Mouse (Mus musculus) forebrain, embryonic 14.5 days (tissue): ENCODE data around the gene 2010315B03Rik. TPM values are rescaled to one million over a fixed set of nuclear protein-coding genes. Genes with fewer than 3 reads are reported as not detected.
"Not testable (repeated sequence)": the region's sequence is repeated elsewhere in the genome, so short reads cannot be mapped to it uniquely, and the experiment has no call there.

Experiments used
- ATAC-seq: fragments of 200-750 bp; cut with Nextera tagmentation; 2 replicates; pipeline ENCODE4 v1.8.0; 2017; ENCODE audit warnings: mild to moderate bottlenecking, moderate library complexity
- DNase-seq: peaks from one replicate; pipeline ENCODE4 v3.0.0-alpha.2; 2015; ENCODE audit warnings: low spot score
- H3K27ac ChIP-seq: fragments of 300-500 bp; sonication (generic); 2 replicates; pipeline ENCODE4 v1.5.1; 2014; ENCODE audit warnings: low read depth, mild to moderate bottlenecking, control low read depth, low read length, moderate library complexity
- H3K27me3 ChIP-seq: fragments of 300-500 bp; sonication (generic); replicated peaks from 2 replicates; pipeline ENCODE4 v1.6.1; 2014; ENCODE audit warnings: low read length, control low read depth, mixed read lengths; ENCODE audit not compliant: control insufficient read depth, insufficient read depth
- H3K36me3 ChIP-seq: fragments of 300-500 bp; sonication (generic); 2 replicates; pipeline ENCODE4 v1.6.1; 2014; ENCODE audit warnings: low read length, control low read depth; ENCODE audit not compliant: control insufficient read depth, insufficient read depth
- H3K4me1 ChIP-seq: fragments of 300-500 bp; sonication (generic); 2 replicates; pipeline ENCODE4 v1.6.1; 2014; ENCODE audit warnings: antibody characterized with exemption, low read length, control low read depth; ENCODE audit not compliant: control insufficient read depth, insufficient read depth
- H3K4me2 ChIP-seq: fragments of 300-500 bp; sonication (generic); 2 replicates; pipeline ENCODE4 v1.6.1; 2014; ENCODE audit warnings: mild to moderate bottlenecking, control low read depth, low read length
- H3K4me3 ChIP-seq: fragments of 300-500 bp; sonication (generic); 2 replicates; pipeline ENCODE4 v1.5.1; 2014; ENCODE audit warnings: low read depth, low read length, control low read depth
- H3K9ac ChIP-seq: fragments of 300-500 bp; sonication (generic); 2 replicates; pipeline ENCODE4 v1.6.1; 2014; ENCODE audit warnings: mild to moderate bottlenecking, low read length, control low read depth, moderate library complexity
- H3K9me3 ChIP-seq: fragments of 300-500 bp; sonication (generic); replicated peaks from 2 replicates; pipeline ENCODE4 v1.6.1; 2016; ENCODE audit warnings: low read length, control low read depth, mixed read lengths; ENCODE audit not compliant: control insufficient read depth
- WGBS: fragments of 180-500 bp; shearing (Covaris S2); extraction: QIAGEN DNeasy Blood & Tissue Kit; methylation state at CpG from one replicate; pipeline ENCODE4 v1.1.7; 2014; 5-methylcytosine and 5-hydroxymethylcytosine counted together
- polyA plus RNA-seq: library from polyadenylated mRNA; unstranded; fragments of >200 nt; fragmentation: Nextera tagmentation; extraction: Ambion mirVana; gene quantifications from 2 replicates; pipeline ENCODE4 v1.2.1, GENCODE M21; 2014

The 2010315B03Rik gene
- polyA plus RNA-seq, 1 experiment from 2014 or later: 4.1 TPM

DNA sequence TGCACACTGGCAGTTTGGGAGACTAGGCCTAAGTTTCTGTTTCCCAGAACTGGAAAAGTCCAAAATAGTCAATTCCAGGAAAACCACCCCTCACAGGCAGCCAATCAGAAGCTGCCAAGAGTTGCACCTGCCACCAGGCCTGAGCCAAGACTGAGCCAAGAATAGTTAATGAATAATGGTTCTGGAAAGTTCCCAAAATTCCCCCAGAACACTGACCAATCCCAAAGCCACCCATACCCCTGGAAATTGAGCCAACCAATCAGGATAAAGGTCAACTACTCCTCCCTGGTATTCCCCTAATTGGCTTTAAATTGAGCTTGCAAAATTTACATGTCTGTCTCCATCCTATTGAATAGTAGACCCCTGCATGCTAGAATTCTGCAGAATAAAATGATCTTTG, 39.3 kb downstream of the 2010315B03Rik start:
- DNase-seq (peak; percentile 55), ATAC-seq (peak; percentile 63)
- H3K27ac ChIP-seq: no peak overlapping the region
- peaks cover 74% of the 10 kb centered on the region for H3K9me3 ChIP-seq
- H3K4me2 ChIP-seq: no peak overlapping the region
- H3K4me1 ChIP-seq: no peaks in the 10 kb centered on the region
- H3K4me3 ChIP-seq: no peak overlapping the region
- no peaks in the 10 kb centered on the region for H3K27me3 ChIP-seq
- H3K36me3 ChIP-seq: peaks cover 26% of the 10 kb centered on the region
- H3K9ac ChIP-seq: no peak overlapping the region

DNA sequence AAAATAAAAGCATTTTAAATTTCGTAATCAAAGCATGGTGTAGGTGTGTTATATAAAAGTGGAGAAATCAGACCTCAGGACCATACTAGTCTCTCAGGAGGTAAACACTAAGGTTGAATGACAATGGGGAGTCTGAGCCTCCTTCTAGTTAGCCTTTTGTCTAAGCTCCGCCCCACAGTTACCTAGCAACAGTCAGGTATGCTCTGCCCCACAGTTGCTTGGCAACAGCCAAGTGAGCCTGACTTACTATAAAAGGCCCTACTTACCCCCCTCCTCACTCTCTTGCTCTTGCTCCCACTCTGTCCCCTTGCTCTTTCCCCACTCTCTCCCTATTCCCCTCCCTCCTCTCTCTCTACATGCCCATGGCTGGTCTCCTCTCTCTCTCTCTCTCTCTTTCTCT, 44.6 kb downstream of the 2010315B03Rik start:
- ATAC-seq: peak; percentile 96
- 19% methylated on average over 2 of the region's 2 CpGs for whole genome bisulfite sequencing
- Histone ChIP-seq H3K4me1 (no peaks in the 10 kb centered on the region; the same call in 1 of the 2 replicates), H3K36me3 (peaks cover 18% of the 10 kb centered on the region), H3K4me3 (no peak overlapping the region), H3K9me3 (peaks cover 36% of the 10 kb centered on the region), H3K27me3 (no peaks in the 10 kb centered on the region), H3K4me2 (no peak overlapping the region), H3K9ac (no peak overlapping the region), H3K27ac (no peak overlapping the region)
- peak; percentile 88 for DNase-seq

DNA sequence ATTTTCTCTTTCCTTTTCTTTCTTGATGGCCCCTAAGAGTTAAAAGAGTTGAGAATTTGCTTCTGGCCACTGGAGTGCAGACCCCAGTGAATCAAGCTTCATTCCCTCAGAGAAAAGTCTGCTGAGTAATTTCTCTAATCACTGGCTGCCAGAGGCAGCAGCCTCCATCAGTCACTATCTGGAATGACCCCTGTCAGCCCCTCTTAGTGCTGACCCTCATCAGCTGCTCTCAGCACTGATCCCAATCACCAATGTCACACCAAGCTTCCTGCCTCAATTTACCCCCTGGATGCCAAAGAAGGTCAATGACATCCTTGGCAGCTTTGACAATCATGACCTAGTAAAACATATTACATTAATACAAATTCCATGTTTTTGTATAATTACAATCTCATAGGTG, 45.0 kb downstream of the 2010315B03Rik start:
- H3K9me3 ChIP-seq: peaks cover 33% of the 10 kb centered on the region
- H3K4me2 ChIP-seq: no peak overlapping the region
- no peaks in the 10 kb centered on the region; the same call in 1 of the 2 replicates for H3K4me1 ChIP-seq
- H3K9ac ChIP-seq: no peak overlapping the region
- ATAC-seq (no peak), DNase-seq (no peak)
- peaks cover 18% of the 10 kb centered on the region for H3K36me3 ChIP-seq
- no peak overlapping the region for H3K4me3 ChIP-seq
- no peaks in the 10 kb centered on the region for H3K27me3 ChIP-seq
- H3K27ac ChIP-seq: no peak overlapping the region; the same call in 1 of the 2 replicates

DNA sequence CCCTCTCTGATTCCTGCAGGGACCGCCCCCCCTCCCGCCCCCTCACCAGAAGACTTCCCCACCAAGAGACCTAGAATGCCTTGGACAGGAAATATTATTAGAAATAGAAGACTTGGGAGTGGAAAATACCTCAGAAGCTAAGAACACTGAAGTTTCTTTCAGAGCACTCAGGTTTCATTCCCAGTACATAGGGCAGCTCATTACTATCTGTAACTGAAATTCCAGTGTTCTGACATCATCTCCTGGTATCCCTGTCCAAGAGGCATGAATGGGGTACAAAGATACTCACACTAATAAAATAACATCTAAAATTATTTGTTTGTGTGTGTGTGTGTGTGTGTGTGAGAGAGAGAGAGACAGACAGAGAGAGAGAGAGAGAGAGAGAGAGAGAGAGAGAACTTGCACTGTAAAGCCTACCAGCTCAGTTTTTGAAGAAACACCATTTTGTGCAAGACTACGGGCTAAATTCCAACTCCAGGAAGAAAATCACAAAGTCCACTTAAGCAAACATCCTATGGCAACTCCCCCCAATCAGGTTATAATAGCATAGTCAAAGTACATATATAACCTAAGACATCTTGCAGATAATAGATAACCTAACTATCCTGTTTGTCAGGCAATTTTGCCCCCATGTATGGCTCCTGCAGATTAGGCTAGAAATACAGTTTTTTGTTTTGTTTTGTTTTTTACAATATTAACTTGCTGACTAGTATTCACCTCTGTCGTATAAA, 49.3 kb downstream of the 2010315B03Rik start:
- H3K4me3 ChIP-seq: no peak overlapping the region
- no peak overlapping the region for H3K27ac ChIP-seq
- H3K4me1 ChIP-seq: no peaks in the 10 kb centered on the region; the same call in 1 of the 2 replicates
- no peak overlapping the region for H3K9ac ChIP-seq
- DNase-seq: no peak
- no peak for ATAC-seq
- H3K36me3 ChIP-seq: no peaks in the 10 kb centered on the region
- H3K27me3 ChIP-seq: no peaks in the 10 kb centered on the region
- H3K4me2 ChIP-seq: no peak overlapping the region
- H3K9me3 ChIP-seq: no peaks in the 10 kb centered on the region
- 86% methylated on average over 4 of the region's 4 CpGs for WGBS

DNA sequence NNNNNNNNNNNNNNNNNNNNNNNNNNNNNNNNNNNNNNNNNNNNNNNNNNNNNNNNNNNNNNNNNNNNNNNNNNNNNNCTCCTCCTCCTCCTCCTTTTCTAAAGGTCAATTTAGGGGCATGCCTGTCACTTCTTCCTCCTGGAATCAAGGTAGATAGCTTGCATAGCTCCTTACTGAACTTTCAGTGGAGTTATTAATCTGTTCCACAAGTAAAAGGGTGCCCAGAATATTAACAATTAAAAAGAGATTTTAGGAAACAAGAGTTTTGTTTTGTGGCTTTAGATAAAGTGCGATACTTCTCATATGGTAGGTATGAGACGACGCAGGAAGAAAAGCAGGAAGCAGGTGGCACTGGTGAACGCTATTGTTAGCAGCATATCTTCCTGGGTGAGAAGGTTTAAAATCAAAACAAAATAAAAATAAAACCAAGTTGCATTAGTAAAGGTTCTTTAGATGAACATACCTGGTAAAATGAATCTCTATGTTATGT, 54.4 kb downstream of the 2010315B03Rik start:
- Histone ChIP-seq H3K4me2 (no peak overlapping the region), H3K4me1 (no peaks in the 10 kb centered on the region), H3K9ac (no peak overlapping the region), H3K27me3 (no peaks in the 10 kb centered on the region), H3K27ac (no peak overlapping the region), H3K36me3 (no peaks in the 10 kb centered on the region), H3K4me3 (no peak overlapping the region), H3K9me3 (peaks cover 6% of the 10 kb centered on the region)
- WGBS: 79% methylated on average over 4 of the region's 4 CpGs
- ATAC-seq (no peak), DNase-seq (no peak)

DNA sequence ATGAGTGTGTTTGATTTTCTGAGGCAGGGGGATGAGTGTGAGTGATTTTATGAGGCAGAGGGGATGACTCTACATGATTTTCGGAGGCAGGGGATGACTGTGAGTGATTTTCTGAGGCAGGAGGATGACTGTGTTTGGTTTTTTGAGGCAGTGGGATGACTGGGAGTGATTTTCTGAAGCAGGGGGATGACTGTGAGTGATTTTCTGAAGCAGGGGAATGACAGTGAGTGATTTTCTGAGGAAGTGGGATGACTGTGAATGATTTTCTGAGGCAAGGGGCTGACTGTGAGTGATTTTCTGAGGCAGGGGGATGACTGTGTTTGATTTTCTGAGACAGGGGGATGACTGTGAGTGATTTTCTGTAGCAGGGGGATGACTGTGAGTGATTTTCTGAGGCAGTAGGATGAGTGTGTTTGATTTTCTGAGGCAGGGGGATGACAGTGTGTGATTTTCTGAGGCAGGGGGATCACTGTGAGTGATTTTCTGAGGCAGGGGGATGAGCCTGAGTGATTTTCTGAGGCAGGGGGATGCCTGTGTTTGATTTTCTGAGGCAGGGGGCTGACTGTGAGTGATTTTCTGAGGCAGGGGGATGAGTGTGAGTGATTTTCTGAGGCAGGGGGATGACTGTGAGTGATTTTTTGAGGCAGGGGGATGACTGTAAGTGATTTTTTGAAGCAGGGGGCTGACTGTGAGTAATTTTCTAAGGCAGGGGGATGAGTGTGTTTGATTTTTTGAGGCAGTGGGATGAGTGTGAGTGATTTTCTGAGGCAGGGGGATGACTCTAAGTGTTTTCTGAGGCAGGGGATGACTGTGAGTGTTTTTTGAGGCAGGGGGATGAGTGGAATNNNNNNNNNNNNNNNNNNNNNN, 55.1 kb downstream of the 2010315B03Rik start:
- Histone ChIP-seq H3K27ac (no peak overlapping the region), H3K9ac (no peak overlapping the region), H3K4me2 (no peak overlapping the region), H3K9me3 (peaks cover 6% of the 10 kb centered on the region), H3K36me3 (no peaks in the 10 kb centered on the region), H3K4me3 (no peak overlapping the region), H3K4me1 (no peaks in the 10 kb centered on the region), H3K27me3 (no peaks in the 10 kb centered on the region)
- ATAC-seq: no peak
- WGBS: 83% methylated on average over 1 of the region's 1 CpGs
- peak; percentile 72 for DNase-seq

DNA sequence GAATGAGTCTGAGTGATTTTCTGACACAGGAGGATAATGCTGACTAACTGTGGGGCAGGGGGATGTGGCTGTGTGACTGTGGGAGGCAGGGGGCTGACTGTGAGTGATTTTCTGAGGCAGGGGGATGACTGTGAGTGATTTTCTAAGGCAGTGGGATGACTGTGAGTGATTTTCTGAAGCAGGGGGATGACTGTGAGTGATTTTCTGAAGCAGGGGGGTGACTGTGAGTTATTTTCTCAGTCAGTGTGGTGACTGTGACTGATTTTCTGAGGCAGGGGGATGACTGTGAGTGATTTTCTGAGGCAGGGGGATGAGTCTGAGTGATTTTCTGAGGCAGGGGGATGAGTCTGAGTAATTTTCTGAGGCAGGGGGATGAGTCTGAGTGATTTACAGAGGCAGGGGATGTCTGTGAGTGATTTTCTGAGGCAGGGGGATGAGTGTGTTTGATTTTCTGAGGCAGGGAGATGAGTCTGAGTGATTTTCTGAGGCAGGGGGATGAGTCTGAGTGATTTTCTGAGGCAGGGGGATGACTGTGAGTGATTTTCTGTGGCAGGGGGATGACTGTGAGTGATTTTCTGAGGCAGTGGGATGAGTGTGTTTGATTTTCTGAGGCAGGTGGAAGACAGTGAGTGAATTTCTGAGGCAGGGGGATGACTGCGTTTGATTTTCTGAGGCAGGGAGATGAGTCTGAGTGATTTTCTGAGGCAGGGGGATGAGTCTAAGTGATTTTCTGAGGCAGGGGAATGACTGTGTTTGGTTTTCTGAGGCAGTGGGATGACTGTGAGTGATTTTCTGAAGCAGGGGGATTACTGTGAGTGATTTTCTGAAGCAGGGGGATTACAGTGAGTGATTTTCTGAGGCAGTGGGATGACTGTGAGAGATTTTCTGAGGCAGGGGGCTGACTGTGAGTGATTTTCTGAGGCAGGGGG, 56.0 kb downstream of the 2010315B03Rik start:
- not testable (repeated sequence) for H3K27me3 ChIP-seq, H3K36me3 ChIP-seq, H3K9me3 ChIP-seq, H3K27ac ChIP-seq, H3K4me2 ChIP-seq, H3K9ac ChIP-seq, H3K4me3 ChIP-seq, H3K4me1 ChIP-seq
- 25% methylated on average over 1 of the region's 1 CpGs for WGBS
- ATAC-seq (0 out of 2 replicates have a peak, but pooled peaks have one; percentile 40), DNase-seq (peak; percentile 36)

DNA sequence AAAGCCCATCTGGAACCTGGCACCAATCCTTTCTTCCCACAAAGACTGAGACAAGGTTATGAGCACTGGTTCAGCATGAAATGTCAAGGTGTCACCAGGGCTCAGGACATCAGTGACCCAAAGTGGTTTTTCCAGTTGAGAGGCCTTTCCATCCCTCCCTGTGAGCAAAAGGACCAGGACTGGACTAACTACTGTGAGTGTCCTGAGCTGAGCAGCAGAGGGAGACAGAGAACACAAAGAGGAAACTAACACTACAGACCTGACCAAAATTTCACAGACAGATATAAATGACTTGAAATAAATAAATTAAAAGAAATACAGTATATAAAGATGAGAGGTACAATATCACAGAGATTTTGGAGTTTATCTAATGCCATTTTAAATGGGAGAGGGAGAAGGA, 61.1 kb downstream of the 2010315B03Rik start:
- Histone ChIP-seq H3K9ac (no peak overlapping the region), H3K27me3 (no peaks in the 10 kb centered on the region), H3K9me3 (no peaks in the 10 kb centered on the region), H3K4me2 (no peak overlapping the region), H3K27ac (no peak overlapping the region), H3K4me1 (no peaks in the 10 kb centered on the region), H3K4me3 (no peak overlapping the region), H3K36me3 (no peaks in the 10 kb centered on the region)
- DNase-seq (no peak), ATAC-seq (no peak)
